Mouse (Mus musculus): ENCODE measurements around the gene Nup133. TPM values are rescaled to one million over a fixed set of nuclear protein-coding genes. Genes with fewer than 3 reads are reported as not detected.

Nup133 gene
- total and polyA plus RNA-seq, 2 experiments, result 3.1 to 5.4 TPM

DNA sequence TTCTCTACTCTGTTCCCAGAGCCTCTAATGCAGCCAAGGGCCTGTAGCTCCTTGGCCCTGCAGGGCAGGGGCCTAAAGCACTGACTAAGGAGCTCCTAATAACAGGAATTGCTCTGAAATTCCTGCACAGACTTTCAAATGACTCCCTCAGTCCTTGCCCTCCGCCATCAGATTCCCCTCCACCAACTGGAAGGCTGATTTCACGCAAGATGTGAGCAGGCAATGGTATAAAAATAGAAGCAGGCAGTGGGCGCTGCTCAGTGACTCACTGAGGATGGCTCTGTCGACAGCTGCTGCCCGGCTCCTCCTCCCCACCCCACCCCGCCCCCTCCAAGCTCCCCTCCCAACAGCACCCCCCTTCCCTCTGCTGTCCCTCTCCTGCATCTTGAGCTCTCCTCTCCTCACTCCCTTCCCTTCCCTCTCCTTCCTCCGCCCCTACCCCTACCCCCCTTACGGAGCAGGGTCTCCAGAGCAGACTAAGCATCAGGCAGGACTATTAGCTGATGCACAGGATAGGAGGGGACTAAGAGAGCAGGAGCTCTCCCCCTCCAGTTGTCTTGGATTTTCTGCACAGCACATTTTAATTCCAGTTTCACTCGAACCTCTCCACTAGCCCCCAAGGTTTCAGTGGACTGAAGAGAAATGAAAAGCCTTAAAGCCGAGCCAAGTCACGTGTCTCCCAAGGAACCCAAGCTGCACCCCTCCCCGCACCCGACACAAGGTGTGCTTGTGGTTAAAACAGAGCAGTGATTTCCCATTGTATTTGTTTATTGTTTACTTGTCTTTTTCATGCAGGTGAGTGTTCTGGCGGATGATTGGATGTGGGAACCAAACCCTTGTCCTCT is 64.1 kb downstream of the Nup133 start:
- Histone ChIP-seq H3K4me1 (ENCODE audit: control insufficient read depth, insufficient read depth, low read length) (no peaks in the 10 kb centered on the region), H3K9ac (ENCODE audit: low read depth, low read length) (no peak overlapping the region), H3K79me2 (ENCODE audit: control insufficient read depth, insufficient read depth, low read length) (no peaks in the 10 kb centered on the region), H3K27me3 (ENCODE audit: control insufficient read depth, insufficient read depth, low read length) (0 out of 2 replicates have a peak, but pooled peaks cover 4% of the 10 kb centered on the region), H3K36me3 (ENCODE audit: control insufficient read depth, insufficient read depth, low read length) (no peaks in the 10 kb centered on the region), H3K4me3 (ENCODE audit: insufficient read depth, low read depth, low read length) (no peak overlapping the region), H3K27ac (replicated peaks; ENCODE audit: insufficient read depth, low read depth, low read length) (no peak overlapping the region)
- no peak for DNase-seq (ENCODE audit: extremely low read depth, low read depth, low spot score)
- 17% methylated on average over 14 of the region's 14 CpGs for WGBS
- TF ChIP-seq CTCF (IDR thresholded peaks at IDR 0.05; ENCODE audit: low read depth, low read length) (no peak), POLR2A (IDR thresholded peaks at IDR 0.05; ENCODE audit: extremely low read depth, insufficient read depth, low read length) (no peak)

DNA sequence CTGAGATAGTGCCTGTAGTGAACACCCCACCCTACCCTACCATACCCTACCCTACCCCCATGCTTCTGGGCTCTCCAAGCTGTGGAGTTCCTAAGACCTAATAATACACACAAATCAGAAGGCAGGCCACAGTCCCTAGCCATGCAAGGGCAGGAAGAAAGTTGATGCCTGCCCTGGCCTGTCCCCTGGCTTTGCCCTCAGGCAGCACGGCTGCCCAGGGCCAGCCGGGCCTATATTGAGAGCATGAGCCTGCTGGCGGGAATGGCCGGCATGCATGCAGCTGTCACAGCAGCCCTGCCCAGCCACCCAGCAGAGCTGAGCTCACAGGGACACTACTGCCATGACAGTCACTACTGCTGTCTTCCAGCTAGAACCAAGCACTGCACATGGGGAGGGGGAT is 66.0 kb downstream of the Nup133 start:
- H3K79me2 ChIP-seq (ENCODE audit: control insufficient read depth, insufficient read depth, low read length), result no peaks in the 10 kb centered on the region
- no peaks in the 10 kb centered on the region for H3K36me3 ChIP-seq (ENCODE audit: control insufficient read depth, insufficient read depth, low read length)
- H3K9ac ChIP-seq (ENCODE audit: low read depth, low read length), result no peak overlapping the region
- H3K4me3 ChIP-seq (ENCODE audit: insufficient read depth, low read depth, low read length), result no peak overlapping the region
- no peak for DNase-seq (ENCODE audit: extremely low read depth, low read depth, low spot score)
- no peaks in the 10 kb centered on the region for H3K4me1 ChIP-seq (ENCODE audit: control insufficient read depth, insufficient read depth, low read length)
- TF ChIP-seq POLR2A (IDR thresholded peaks at IDR 0.05; ENCODE audit: extremely low read depth, insufficient read depth, low read length) (no peak), CTCF (IDR thresholded peaks at IDR 0.05; ENCODE audit: low read depth, low read length) (no peak)
- peaks cover 5% of the 10 kb centered on the region; the same call in 1 of the 2 replicates for H3K27me3 ChIP-seq (ENCODE audit: control insufficient read depth, insufficient read depth, low read length)
- WGBS, result 87% methylated on average over 4 of the region's 4 CpGs
- no peak overlapping the region for H3K27ac ChIP-seq (replicated peaks; ENCODE audit: insufficient read depth, low read depth, low read length)

DNA sequence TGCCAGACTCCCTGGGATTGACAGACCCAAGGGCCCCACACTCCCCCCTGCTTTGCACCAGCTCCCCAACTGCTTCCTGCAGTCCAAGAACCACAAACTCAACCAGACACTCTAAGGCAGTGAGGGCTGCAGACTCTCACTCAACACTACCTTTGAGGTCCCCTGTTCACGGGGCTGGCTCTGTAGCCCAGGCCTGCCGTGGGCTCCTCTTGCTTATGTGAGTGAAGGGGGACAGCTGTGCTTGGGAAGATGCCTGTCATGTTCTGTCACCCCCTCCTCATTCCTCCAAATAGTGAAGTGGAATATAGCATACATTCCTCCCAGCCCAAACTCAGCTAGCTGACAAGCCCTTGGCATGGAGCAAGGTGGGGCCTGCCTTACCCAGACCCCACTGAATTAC is 66.7 kb downstream of the Nup133 start:
- TF ChIP-seq CTCF (IDR thresholded peaks at IDR 0.05; ENCODE audit: low read depth, low read length) (no peak), POLR2A (IDR thresholded peaks at IDR 0.05; ENCODE audit: extremely low read depth, insufficient read depth, low read length) (no peak)
- Histone ChIP-seq H3K27me3 (ENCODE audit: control insufficient read depth, insufficient read depth, low read length) (peaks cover 5% of the 10 kb centered on the region; the same call in 1 of the 2 replicates), H3K4me1 (ENCODE audit: control insufficient read depth, insufficient read depth, low read length) (no peaks in the 10 kb centered on the region), H3K4me3 (ENCODE audit: insufficient read depth, low read depth, low read length) (no peak overlapping the region), H3K27ac (replicated peaks; ENCODE audit: insufficient read depth, low read depth, low read length) (no peak overlapping the region), H3K9ac (ENCODE audit: low read depth, low read length) (no peak overlapping the region), H3K79me2 (ENCODE audit: control insufficient read depth, insufficient read depth, low read length) (no peaks in the 10 kb centered on the region), H3K36me3 (ENCODE audit: control insufficient read depth, insufficient read depth, low read length) (no peaks in the 10 kb centered on the region)
- no peak for DNase-seq (ENCODE audit: extremely low read depth, low read depth, low spot score)
- WGBS, result 84% methylated on average over 2 of the region's 2 CpGs

DNA sequence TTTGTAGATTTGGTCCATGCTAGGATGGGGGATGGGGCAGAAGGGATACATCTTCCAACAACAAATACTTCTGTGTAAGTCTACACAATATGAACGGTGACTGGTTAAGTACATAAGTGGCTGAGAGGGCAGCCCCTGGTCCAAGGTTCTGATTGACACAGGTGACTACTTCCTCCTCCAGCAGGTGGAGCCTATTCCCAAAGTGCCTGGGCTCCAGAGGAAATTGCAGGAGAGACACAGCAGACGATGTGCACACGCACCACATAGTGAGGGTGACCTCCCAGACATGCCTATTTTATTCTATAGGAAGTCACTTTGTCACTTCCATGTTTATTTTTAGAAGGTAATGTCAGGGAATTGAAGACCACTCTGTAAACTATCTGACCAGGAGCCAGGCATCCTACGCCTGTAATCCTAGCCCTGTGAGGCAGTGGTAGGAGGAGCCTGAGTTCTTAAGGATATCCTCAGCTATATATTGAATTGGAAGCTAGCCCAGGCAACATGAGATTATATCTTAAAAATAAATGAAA is 68.2 kb downstream of the Nup133 start:
- no peak for TF ChIP-seq CTCF (IDR thresholded peaks at IDR 0.05; ENCODE audit: low read depth, low read length)
- TF ChIP-seq POLR2A (IDR thresholded peaks at IDR 0.05; ENCODE audit: extremely low read depth, insufficient read depth, low read length), result no peak
- Histone ChIP-seq H3K4me3 (ENCODE audit: insufficient read depth, low read depth, low read length) (no peak overlapping the region), H3K9ac (ENCODE audit: low read depth, low read length) (no peak overlapping the region), H3K27me3 (ENCODE audit: control insufficient read depth, insufficient read depth, low read length) (peaks cover 5% of the 10 kb centered on the region; the same call in 1 of the 2 replicates), H3K79me2 (ENCODE audit: control insufficient read depth, insufficient read depth, low read length) (no peaks in the 10 kb centered on the region), H3K36me3 (ENCODE audit: control insufficient read depth, insufficient read depth, low read length) (no peaks in the 10 kb centered on the region), H3K4me1 (ENCODE audit: control insufficient read depth, insufficient read depth, low read length) (no peaks in the 10 kb centered on the region), H3K27ac (replicated peaks; ENCODE audit: insufficient read depth, low read depth, low read length) (no peak overlapping the region)
- DNase-seq (ENCODE audit: extremely low read depth, low read depth, low spot score), result no peak
- WGBS, result 28% methylated on average over 4 of the region's 4 CpGs

DNA sequence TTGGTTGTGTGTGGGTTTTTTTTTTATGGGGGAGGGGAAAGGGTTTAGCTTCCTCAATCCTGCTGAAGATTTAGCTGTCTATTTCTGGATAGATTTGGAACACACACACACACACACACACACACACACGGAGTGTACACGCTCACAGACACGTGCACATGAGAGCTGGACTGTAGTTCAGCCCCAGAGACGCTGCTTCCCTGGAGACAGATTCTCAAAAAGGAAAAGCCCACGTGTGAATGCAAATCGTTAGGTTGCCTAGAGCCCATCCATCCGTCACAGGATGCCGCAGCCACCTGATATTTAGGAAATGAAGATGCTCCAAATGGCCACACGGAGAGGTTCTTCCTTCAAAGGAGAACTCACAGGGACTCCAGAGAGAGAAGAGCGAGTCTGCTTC is 68.8 kb downstream of the Nup133 start:
- DNase-seq (ENCODE audit: extremely low read depth, low read depth, low spot score), result no peak
- Histone ChIP-seq H3K36me3 (ENCODE audit: control insufficient read depth, insufficient read depth, low read length) (no peaks in the 10 kb centered on the region), H3K79me2 (ENCODE audit: control insufficient read depth, insufficient read depth, low read length) (no peaks in the 10 kb centered on the region), H3K9ac (ENCODE audit: low read depth, low read length) (no peak overlapping the region), H3K27ac (replicated peaks; ENCODE audit: insufficient read depth, low read depth, low read length) (no peak overlapping the region), H3K4me3 (ENCODE audit: insufficient read depth, low read depth, low read length) (no peak overlapping the region), H3K27me3 (ENCODE audit: control insufficient read depth, insufficient read depth, low read length) (peaks cover 5% of the 10 kb centered on the region; the same call in 1 of the 2 replicates), H3K4me1 (ENCODE audit: control insufficient read depth, insufficient read depth, low read length) (no peaks in the 10 kb centered on the region)
- 65% methylated on average over 10 of the region's 10 CpGs for WGBS
- TF ChIP-seq POLR2A (IDR thresholded peaks at IDR 0.05; ENCODE audit: extremely low read depth, insufficient read depth, low read length), result no peak

DNA sequence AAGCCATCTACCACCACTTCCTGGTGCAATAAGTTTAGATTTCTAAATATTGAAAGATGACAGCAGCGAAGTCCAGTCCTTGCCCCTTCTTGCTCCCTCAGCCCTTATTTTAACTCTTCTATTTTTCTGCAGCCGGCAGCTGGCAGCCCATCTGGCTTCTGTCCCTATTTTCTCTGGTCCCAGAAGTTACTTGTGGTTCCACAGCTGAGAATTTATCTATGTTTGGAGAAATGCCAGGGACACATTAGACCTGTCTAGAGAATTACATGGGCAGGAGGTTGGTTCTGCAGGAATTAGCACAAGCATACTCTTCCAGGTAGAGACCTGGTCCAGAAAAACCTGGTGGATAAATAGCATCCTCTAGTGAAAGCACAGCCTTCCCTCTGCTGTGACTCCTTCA is 71.2 kb downstream of the Nup133 start:
- no peak overlapping the region for H3K27ac ChIP-seq (replicated peaks; ENCODE audit: insufficient read depth, low read depth, low read length)
- H3K27me3 ChIP-seq (ENCODE audit: control insufficient read depth, insufficient read depth, low read length), result peaks cover 2% of the 10 kb centered on the region; the same call in 1 of the 2 replicates
- no peak overlapping the region for H3K9ac ChIP-seq (ENCODE audit: low read depth, low read length)
- WGBS, result 68% methylated on average over 2 of the region's 2 CpGs
- TF ChIP-seq POLR2A (IDR thresholded peaks at IDR 0.05; ENCODE audit: extremely low read depth, insufficient read depth, low read length) (no peak), CTCF (IDR thresholded peaks at IDR 0.05; ENCODE audit: low read depth, low read length) (no peak)
- no peaks in the 10 kb centered on the region for H3K79me2 ChIP-seq (ENCODE audit: control insufficient read depth, insufficient read depth, low read length)
- H3K4me1 ChIP-seq (ENCODE audit: control insufficient read depth, insufficient read depth, low read length), result no peaks in the 10 kb centered on the region
- H3K36me3 ChIP-seq (ENCODE audit: control insufficient read depth, insufficient read depth, low read length), result no peaks in the 10 kb centered on the region
- H3K4me3 ChIP-seq (ENCODE audit: insufficient read depth, low read depth, low read length), result no peak overlapping the region
- DNase-seq (ENCODE audit: extremely low read depth, low read depth, low spot score), result no peak

Measured in liver, adult 2 months (tissue).